Mouse (Mus musculus) CD8-positive naive resting alpha-beta T cell, adult 2 months (primary cell): ENCODE measurements around the gene Nudt8.
"Not testable (repeated sequence)": the region's sequence is repeated elsewhere in the genome, so short reads cannot be mapped to it uniquely, and the experiment has no call there.

Experiments used
- DNase-seq, 2 experiments: peaks; one replicate each; pipeline ENCODE4 v3.0.0; 2022; ENCODE audit warnings: low read depth in 2 of 2, low spot score in 2 of 2

Gene Nudt8

GRCm38 (mm10) chr19:4046866-4047254 lies 46.5 kb downstream of the Nudt8 start:
- DNase-seq = no peak

- DNase-seq = peak; percentile 81 to 86
Observed at GRCm38 (mm10) chr19:4047859-4048258, 47.5 kb downstream of the Nudt8 start.

DNA sequence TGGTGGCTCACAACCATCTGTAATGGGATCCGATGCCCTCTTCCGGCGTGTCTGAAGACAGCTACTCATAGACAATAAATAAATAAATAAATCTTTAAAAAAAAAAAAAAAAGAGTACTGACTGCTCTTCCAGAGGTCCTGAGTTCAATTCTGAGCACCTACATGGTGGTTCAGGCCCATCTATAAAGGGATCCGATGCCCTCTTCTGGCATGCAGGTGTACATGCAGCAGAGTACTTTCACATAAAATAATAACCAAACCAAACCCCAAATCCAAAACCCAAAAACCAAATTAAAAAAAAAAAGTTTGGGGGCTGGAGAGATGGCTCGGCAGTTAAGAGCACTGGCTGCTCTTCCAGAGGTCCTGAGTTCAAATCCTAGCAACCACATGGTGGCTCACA lies 48.7 kb downstream of the Nudt8 start:
- DNase-seq = not testable (repeated sequence)

- DNase-seq = no peak
Observed at GRCm38 (mm10) chr19:4051016-4051415, 50.6 kb downstream of the Nudt8 start.
